Mouse (Mus musculus) heart, adult 2 months (tissue): ENCODE data around the gene Fam129b. TPM values are rescaled to one million over a fixed set of nuclear protein-coding genes. Genes with fewer than 3 reads are reported as not detected.

Experiments
- DNase-seq, 2 experiments: peaks; one replicate each; pipeline ENCODE4 v3.0.0; 2021
- H3K27ac ChIP-seq: fragments of 200-600 bp; 2 replicates; pipeline ENCODE4 v1.8.1; 2022
- H3K27me3 ChIP-seq: fragments of 200-500 bp; 2 replicates; pipeline ENCODE4 v1.6.1; 2012; ENCODE audit warnings: mild to moderate bottlenecking, low read length, inconsistent platforms, mixed read lengths; ENCODE audit not compliant: control insufficient read depth, insufficient read depth
- H3K36me3 ChIP-seq: fragments of 200-500 bp; 2 replicates; pipeline ENCODE4 v1.6.1; 2012; ENCODE audit warnings: low read length, inconsistent platforms; ENCODE audit not compliant: control insufficient read depth, insufficient read depth
- H3K4me1 ChIP-seq: fragments of 200-500 bp; 2 replicates; pipeline ENCODE4 v1.6.1; 2011; ENCODE audit warnings: low read length; ENCODE audit not compliant: control insufficient read depth, insufficient read depth
- H3K4me3 ChIP-seq: fragments of 200-600 bp; 2 replicates; pipeline ENCODE4 v1.8.1; 2022
- H3K79me2 ChIP-seq: fragments of 200-500 bp; replicated peaks from 2 replicates; pipeline ENCODE4 v1.6.1; 2012; ENCODE audit warnings: mild to moderate bottlenecking, inconsistent platforms, low read length, moderate library complexity, mixed read lengths; ENCODE audit not compliant: control insufficient read depth, insufficient read depth
- H3K9ac ChIP-seq: fragments of 200-500 bp; 2 replicates; pipeline ENCODE4 v1.6.1; 2012; ENCODE audit warnings: low read depth, mild to moderate bottlenecking, control low read depth, inconsistent platforms, low read length, mixed read lengths
- CTCF ChIP-seq: fragments of 200-600 bp; IDR thresholded peaks from 2 replicates; pipeline ENCODE4 v1.8.1; 2022; ENCODE audit warnings: antibody characterized with exemption, mild to moderate bottlenecking, moderate library complexity
- EP300 ChIP-seq: fragments of 200-500 bp; IDR thresholded peaks from 2 replicates; pipeline ENCODE4 v1.6.1; 2011; ENCODE audit warnings: low read depth, low read length, control low read depth; ENCODE audit not compliant: insufficient read depth
- POLR2A ChIP-seq: fragments of 200-500 bp; IDR thresholded peaks from 2 replicates; pipeline ENCODE4 v1.6.1; 2011; ENCODE audit warnings: mild to moderate bottlenecking, low read depth, low read length, control low read depth; ENCODE audit not compliant: insufficient read depth
- WGBS: fragments of 180-500 bp; shearing (Covaris S2); methylation state at CpG from one replicate; pipeline ENCODE4 v1.1.7; 2018; 5-methylcytosine and 5-hydroxymethylcytosine counted together
- intact Hi-C: fragments of 180-260 bp; cut with DNase I; formaldehyde crosslinking; loops from one replicate; pipeline ENCODE4 v1.15.1; 2025
- polyA plus RNA-seq: library from polyadenylated mRNA; depleted of rRNA; stranded (reverse); fragments of >200 nt; gene quantifications from 2 replicates; pipeline ENCODE4 v1.2.3, GENCODE M21; 2012
- total RNA-seq, 2 experiments: library from RNA; stranded (reverse); gene quantifications; 2 replicates each; pipeline ENCODE4 v1.2.3; 2021

Fam129b gene
- total and polyA plus RNA-seq, 3 experiments, result 19.5 to 21.0 (median 20.0) TPM

DNA sequence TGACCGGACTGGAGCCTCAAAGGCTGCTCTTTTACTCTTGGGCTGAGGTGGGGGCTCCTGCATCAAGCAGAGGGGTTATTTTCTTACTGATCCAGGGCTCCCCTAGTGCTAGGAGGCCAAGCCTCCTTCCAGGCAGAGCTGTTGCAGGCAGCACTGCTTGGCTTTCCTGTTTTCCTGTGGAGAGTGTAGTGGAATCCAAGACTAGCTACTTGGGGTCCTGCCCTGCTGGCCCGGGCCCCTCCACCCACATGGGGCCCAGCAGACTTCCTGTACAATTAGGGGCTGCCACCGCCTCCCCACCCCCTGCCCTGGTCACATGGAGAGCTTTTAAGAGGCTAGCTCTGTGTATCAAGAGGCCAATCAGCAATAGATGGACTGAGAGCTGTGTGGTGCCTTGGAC lies 12.6 kb downstream of the Fam129b start:
- intact Hi-C loops, result no loop called here
- DNase-seq, result no peak
- Histone ChIP-seq H3K27me3 (no peaks in the 10 kb centered on the region), H3K9ac (no peak overlapping the region), H3K27ac (peak overlapping the region; percentile 45), H3K4me3 (no peak overlapping the region), H3K4me1 (peaks cover 22% of the 10 kb centered on the region), H3K36me3 (no peaks in the 10 kb centered on the region; the same call in 1 of the 2 replicates), H3K79me2 (peaks cover 2% of the 10 kb centered on the region; the same call in 1 of the 2 replicates)
- TF ChIP-seq CTCF, result no peak
- TF ChIP-seq POLR2A, result no peak
- no peak for TF ChIP-seq EP300
- WGBS, result 29% methylated on average over 3 of the region's 3 CpGs

DNA sequence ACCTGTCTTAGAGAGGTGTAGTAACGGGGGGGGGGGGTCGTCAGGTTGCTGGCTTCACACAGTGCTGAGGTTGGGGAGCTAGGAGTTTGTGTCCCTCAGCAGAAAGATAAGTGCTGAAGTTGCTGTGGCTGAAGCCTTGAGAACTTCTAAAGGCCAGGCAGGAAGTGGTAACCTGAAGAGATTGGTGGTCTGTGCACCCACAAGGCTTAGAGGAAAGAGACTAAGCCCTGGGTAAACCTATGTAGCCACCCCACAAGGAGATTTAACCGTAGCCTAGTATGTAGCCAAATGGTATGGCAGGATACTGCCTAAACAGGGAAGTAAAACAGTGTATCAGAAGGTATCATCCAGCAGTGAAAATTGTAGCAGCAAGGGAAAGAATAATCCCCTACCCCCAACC lies 14.4 kb downstream of the Fam129b start:
- 78% methylated on average over 3 of the region's 3 CpGs for WGBS
- Histone ChIP-seq H3K9ac (no peak overlapping the region), H3K27ac (no peak overlapping the region; the same call in 1 of the 2 replicates), H3K36me3 (no peaks in the 10 kb centered on the region), H3K27me3 (no peaks in the 10 kb centered on the region), H3K79me2 (peaks cover 2% of the 10 kb centered on the region; the same call in 1 of the 2 replicates), H3K4me1 (peaks cover 18% of the 10 kb centered on the region), H3K4me3 (no peak overlapping the region)
- DNase-seq, result no peak
- intact Hi-C loops, result no loop called here
- TF ChIP-seq CTCF (no peak), POLR2A (no peak), EP300 (no peak)

DNA sequence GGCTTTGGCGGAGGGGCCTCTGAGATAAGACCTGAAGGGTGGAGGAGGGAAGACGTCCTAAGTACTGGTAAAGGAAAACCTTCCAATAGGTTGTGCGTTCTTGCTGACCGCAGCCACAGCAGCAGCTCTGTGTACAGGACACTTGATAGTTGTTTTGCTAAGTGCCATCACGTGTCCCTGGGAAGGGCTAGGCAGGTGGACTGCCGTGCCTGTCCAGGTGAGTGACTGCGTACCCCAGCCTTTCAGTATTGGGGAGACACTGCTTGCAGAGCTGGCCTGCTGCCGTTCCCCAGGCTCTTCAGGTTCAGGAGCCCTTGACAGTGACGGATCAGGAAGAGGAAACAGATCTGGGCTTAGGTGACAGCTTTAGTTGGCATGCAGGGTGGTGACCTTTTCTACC lies 15.4 kb downstream of the Fam129b start:
- no peak for DNase-seq
- WGBS, result 61% methylated on average over 9 of the region's 9 CpGs
- Histone ChIP-seq H3K9ac (no peak overlapping the region), H3K27me3 (no peaks in the 10 kb centered on the region), H3K4me3 (no peak overlapping the region), H3K4me1 (peaks cover 24% of the 10 kb centered on the region), H3K79me2 (peaks cover 1% of the 10 kb centered on the region; the same call in 1 of the 2 replicates), H3K36me3 (no peaks in the 10 kb centered on the region), H3K27ac (no peak overlapping the region)
- no peak for TF ChIP-seq POLR2A
- TF ChIP-seq CTCF, result no peak
- TF ChIP-seq EP300, result no peak
- intact Hi-C loops, result no loop called here

DNA sequence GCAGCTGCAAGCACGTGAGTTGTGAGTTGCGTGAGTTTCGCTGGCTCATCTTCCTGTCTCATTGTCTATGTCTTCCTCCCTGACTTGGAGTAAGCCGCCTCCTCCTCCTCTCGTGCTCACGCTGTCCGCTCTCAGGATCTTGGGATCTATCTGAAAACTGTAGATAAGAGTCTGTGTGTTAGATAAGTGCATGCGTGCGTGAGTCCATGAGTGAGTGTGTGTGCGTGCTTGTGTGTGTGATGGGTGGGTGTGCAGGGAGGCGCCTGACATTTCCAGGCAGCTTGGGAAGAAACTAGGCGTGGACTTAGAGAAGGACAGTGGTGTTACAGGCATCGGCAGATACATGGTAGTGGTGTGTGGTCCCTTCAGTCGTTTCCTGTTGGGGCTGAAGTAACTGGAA lies 16.6 kb downstream of the Fam129b start:
- Histone ChIP-seq H3K27ac (peak overlapping the region; percentile 36; the same call in 1 of the 2 replicates), H3K4me1 (peaks cover 31% of the 10 kb centered on the region), H3K4me3 (no peak overlapping the region), H3K79me2 (no peaks in the 10 kb centered on the region), H3K27me3 (no peaks in the 10 kb centered on the region), H3K36me3 (no peaks in the 10 kb centered on the region), H3K9ac (no peak overlapping the region)
- 48% methylated on average over 14 of the region's 14 CpGs for WGBS
- no peak for DNase-seq
- intact Hi-C loops, result no loop called here
- TF ChIP-seq POLR2A, result no peak

DNA sequence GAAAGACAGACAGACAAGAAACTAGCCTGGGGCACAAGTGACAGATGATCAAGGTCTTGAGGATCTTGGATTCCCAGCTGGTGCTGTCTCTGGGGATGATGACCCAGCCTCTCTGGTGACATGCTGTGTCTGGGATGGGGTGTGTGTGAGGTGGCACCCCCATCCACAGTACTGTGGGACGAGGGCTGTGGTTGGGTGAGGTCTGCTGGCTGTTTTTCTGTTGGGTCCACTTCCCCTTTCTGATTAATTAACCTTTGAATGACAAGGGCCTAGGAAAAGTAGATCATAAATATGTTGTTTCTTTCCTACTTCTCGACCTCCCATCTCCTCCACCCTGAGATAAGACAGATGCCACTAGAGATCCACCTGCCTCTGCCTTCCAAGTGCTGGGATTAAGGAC lies 18.2 kb downstream of the Fam129b start:
- H3K9ac ChIP-seq, result no peak overlapping the region; the same call in 1 of the 2 replicates
- intact Hi-C loops, result no loop called here
- H3K4me1 ChIP-seq, result peaks cover 33% of the 10 kb centered on the region
- 49% methylated on average over 2 of the region's 2 CpGs for WGBS
- no peak overlapping the region for H3K27ac ChIP-seq
- peaks cover 1% of the 10 kb centered on the region; the same call in 1 of the 2 replicates for H3K79me2 ChIP-seq
- no peak overlapping the region for H3K4me3 ChIP-seq
- no peaks in the 10 kb centered on the region for H3K27me3 ChIP-seq
- H3K36me3 ChIP-seq, result no peaks in the 10 kb centered on the region
- DNase-seq, result no peak
- TF ChIP-seq EP300, result no peak
- no peak for TF ChIP-seq POLR2A
- no peak for TF ChIP-seq CTCF

DNA sequence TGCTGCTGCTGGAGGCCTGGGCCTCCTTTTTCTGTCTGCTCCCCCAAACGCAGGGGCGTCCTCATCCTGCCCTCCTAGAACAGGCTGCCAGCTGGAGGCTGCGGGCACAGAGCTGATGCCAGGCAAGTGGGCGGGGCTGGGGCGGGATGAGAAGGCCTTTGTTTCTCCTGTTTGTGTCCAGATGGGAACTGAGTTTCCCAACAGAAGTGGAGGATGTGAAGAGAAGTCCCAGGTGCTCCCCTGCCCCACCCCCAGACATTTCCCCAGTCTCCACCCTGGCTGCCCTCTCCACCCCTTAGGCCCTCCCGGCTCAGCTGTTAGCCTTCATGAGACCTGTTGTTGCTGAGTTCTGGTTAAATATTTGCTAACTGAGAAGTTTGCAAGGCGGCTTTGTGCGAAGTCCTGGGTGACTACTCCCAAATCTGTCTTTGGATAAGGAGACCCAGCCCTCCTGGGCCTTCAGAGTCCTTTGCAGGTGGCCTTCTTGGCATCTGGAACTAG lies 19.7 kb downstream of the Fam129b start:
- Histone ChIP-seq H3K4me3 (no peak overlapping the region; the same call in 1 of the 2 replicates), H3K27me3 (no peaks in the 10 kb centered on the region), H3K9ac (no peak overlapping the region), H3K27ac (peak overlapping the region; percentile 72), H3K36me3 (no peaks in the 10 kb centered on the region), H3K4me1 (peaks cover 36% of the 10 kb centered on the region), H3K79me2 (peaks cover 4% of the 10 kb centered on the region; the same call in 1 of the 2 replicates)
- no peak for DNase-seq
- intact Hi-C loops, result no loop called here
- 39% methylated on average over 8 of the region's 8 CpGs for WGBS
- TF ChIP-seq EP300 (no peak), POLR2A (no peak), CTCF (no peak)
